Mouse (Mus musculus) myocyte (in vitro differentiated cells): ENCODE data around the gene Scgb1b19.
"Not testable (repeated sequence)": the region's sequence is repeated elsewhere in the genome, so short reads cannot be mapped to it uniquely, and the experiment has no call there.

ENCODE experiments used
- E2F4 ChIP-seq: IDR thresholded peaks from one replicate; pipeline ENCODE4 v1.6.1; 2011; ENCODE audit warnings: mild to moderate bottlenecking, control low read depth, moderate library complexity; ENCODE audit not compliant: insufficient read depth
- MAX ChIP-seq: IDR thresholded peaks from one replicate; pipeline ENCODE4 v1.6.1; 2011; ENCODE audit warnings: low read depth, mild to moderate bottlenecking, control low read depth
- MYOD1 ChIP-seq, 3 experiments: IDR thresholded peaks; one replicate each; pipeline ENCODE4 v1.6.1; 2011; ENCODE audit warnings: control low read depth in 2 of 3, low read depth in 2 of 3, mild to moderate bottlenecking in 2 of 3, moderate library complexity in 1 of 3; ENCODE audit not compliant: insufficient read length in 2 of 3, control insufficient read depth in 1 of 3
- MYOG ChIP-seq, 3 experiments: IDR thresholded peaks; one replicate each; pipeline ENCODE4 v1.6.1; 2011; ENCODE audit warnings: control low read depth in 2 of 3, low read depth in 2 of 3, mild to moderate bottlenecking in 2 of 3; ENCODE audit not compliant: insufficient read length in 2 of 3, control insufficient read depth in 1 of 3, insufficient read depth in 1 of 3
- POLR2A ChIP-seq: IDR thresholded peaks from one replicate; pipeline ENCODE4 v1.6.1; 2011; ENCODE audit warnings: low read depth, mild to moderate bottlenecking, control low read depth, moderate library complexity; ENCODE audit not compliant: insufficient read length
- POLR2AphosphoS2 ChIP-seq: IDR thresholded peaks from one replicate; pipeline ENCODE4 v1.6.1; 2011; ENCODE audit warnings: low read depth, control low read depth; ENCODE audit not compliant: insufficient read length
- REST ChIP-seq: IDR thresholded peaks from one replicate; pipeline ENCODE4 v1.6.1; 2011; ENCODE audit warnings: mild to moderate bottlenecking, control low read depth, moderate library complexity; ENCODE audit not compliant: insufficient read depth, insufficient read length
- TCF12 ChIP-seq: IDR thresholded peaks from one replicate; pipeline ENCODE4 v1.6.1; 2011; ENCODE audit warnings: mild to moderate bottlenecking, control low read depth; ENCODE audit not compliant: poor library complexity, insufficient read depth, severe bottlenecking
- USF1 ChIP-seq: IDR thresholded peaks from one replicate; pipeline ENCODE4 v1.6.1; 2011; ENCODE audit warnings: low read depth, mild to moderate bottlenecking, control low read depth, moderate library complexity

GRCm38 (mm10) chr7:33286991-33287390 lies at the start of gene Scgb1b19:
- TF ChIP-seq POLR2A; MAX; TCF12; REST; E2F4; MYOG (IDR thresholded peaks at IDR 0.05; ENCODE audit: control insufficient read depth in 1 of 3, insufficient read depth in 1 of 3, insufficient read length in 2 of 3, low read depth in 2 of 3); USF1; MYOD1 (IDR thresholded peaks at IDR 0.05; ENCODE audit: control insufficient read depth in 1 of 3, insufficient read length in 2 of 3, low read depth in 2 of 3); POLR2AphosphoS2: not testable (repeated sequence)
